Mouse (Mus musculus) ovary, adult 18-20 months (tissue): ENCODE data around the gene Igfbp2.

Experiments used
- DNase-seq: peaks from one replicate; pipeline ENCODE4 v3.0.0; 2022; ENCODE audit warnings: low spot score, mixed read lengths

Igfbp2 gene

DNA sequence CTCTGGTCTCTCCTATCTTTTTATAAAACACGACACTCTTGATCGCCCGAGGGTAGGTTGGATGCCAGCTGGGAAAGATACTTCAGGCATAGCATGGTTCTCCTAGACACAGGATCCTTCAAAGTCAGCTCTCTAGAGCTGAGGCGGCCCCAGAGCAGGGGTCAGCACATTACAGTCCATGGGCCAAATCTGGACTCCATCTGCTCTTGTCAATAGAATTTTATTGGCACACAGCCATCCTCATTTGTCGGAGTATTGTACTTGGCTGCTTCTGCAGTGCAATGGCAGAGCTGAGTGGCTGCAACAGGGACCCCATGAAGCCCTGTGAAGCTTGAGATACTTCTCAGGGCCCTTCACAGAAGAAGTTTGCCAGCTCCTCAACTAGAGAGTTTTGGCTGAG lies 9.1 kb upstream of the Igfbp2 start:
- no peak for DNase-seq

DNA sequence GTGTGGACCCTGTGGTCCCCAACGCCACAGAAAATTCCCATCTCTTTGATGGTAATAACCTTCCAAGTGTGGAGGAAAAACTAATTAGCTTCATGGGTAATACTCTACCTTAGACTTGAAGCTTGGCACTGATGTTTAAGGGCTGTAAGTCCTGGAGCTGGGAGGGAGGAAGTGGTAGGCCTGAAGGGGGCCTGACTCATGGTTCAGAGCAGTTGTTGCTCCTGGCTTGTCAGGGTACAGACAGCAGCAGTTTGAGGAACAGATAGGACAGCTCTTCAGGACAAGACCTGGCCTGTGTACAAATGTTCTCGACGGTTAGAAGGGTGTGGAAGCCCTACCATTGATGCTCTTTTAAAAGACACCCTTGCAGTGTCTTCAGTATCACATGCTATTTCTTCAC lies 8.7 kb upstream of the Igfbp2 start:
- DNase-seq: no peak

DNA sequence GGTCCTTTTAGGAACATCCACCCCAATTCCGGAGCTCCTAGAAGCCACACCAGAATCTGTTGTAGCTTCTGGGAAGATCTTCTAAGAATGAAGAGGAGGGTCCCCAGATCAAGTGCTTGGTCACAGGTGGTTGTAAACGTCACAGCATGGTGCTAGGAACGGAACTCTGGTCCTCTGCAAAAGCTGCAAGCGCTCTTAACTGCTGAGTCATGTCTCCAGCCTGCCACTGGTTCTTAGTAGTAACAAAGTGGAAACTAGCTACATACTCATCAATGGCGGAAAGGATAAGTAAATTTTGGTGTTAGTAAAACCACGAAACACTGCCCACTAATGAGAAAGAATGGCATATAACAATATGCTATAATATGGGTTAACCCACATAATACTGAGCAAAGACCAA lies 4.3 kb upstream of the Igfbp2 start:
- no peak for DNase-seq

DNA sequence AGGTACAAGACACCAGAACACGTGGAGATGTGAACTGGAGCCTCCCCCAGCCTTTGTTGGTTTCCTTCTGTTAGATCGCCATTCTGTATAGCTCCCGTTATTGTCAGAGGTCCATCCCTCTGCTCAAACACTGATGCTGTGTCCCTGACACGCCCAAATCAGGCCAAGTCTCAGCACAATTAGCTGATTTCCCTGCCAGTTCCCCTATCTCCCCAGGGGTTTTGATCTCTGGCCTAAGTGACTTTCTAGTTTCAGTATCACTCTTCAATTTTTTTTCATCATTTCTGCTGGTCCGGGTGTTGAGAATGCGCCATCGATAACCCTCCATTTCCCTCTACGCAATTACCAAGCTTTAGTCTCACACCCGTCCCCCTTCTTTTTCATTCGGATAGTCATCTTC lies 1.4 kb upstream of the Igfbp2 start:
- DNase-seq: no peak

DNA sequence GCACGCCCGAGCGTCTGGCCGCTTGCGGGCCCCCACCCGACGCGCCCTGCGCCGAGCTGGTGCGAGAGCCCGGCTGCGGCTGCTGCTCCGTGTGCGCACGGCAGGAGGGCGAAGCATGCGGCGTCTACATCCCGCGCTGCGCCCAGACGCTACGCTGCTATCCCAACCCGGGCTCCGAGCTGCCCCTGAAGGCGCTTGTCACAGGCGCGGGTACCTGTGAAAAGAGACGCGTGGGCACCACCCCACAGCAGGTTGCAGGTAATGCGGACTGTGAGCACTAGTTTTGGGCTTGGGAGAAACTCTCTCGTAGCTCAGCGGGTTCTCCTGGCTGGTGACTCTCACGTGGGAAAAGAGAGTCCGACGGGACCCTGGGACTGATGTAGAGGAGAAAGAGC lies 401 bp downstream of the Igfbp2 start:
- no peak for DNase-seq

DNA sequence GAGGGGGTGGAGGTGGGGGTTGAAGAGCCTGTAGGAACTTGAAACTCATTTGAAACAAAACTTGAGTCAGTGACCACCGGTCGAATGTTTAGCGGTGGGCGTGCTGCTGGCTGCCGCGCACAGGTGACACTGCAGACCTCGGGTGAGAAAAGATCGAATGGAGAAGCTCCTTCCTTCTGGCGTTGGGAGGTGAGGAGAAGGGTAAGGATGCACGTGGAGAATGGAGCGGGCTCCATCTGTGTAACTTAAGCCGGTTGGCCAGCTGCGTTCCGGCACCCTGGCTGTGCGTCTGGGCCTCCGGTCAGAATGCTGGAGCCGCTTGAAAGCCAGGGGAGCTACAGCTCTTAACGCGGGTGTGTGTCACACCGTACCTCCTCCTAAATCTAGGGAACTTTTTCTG lies 983 bp downstream of the Igfbp2 start:
- no peak for DNase-seq

DNA sequence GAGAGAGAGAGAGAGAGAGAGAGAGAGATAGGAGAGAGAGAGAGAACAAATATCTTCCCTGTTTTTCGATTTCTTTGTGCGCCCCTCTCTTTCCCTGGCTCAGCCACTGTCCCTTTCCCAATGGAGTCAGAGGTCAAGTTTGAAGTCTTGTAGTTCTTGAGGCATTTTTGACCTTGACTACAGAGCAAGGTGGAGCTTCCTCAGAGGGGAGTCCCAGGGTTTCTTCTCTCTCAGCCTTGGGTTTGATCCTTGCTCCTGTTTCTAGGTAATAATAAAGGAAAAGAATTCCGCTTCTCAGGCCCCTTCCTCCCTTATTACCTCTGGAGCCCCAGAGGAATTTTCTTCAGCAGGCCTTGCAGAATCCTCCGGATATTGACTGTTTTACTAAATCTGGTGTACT lies 1.6 kb downstream of the Igfbp2 start:
- no peak for DNase-seq

DNA sequence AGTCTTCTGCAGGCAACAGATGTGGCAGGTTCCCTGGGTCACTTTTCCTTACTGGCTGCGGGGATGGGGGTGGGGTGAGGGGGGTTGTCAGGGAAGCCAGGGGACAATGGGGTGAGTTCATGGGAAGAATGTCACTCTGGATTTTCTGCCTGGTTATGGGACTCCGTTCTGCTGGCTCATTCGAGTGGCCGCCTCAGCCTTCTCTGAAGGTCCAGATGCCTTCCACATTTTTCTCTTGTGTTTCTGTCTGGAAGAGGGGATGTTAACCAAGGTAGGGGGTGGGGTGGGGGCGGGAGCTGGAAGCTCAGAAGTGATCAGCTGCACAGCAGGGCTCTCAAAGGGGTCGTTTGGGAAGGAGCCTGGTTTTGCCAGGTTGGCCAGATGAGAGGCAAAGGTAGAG lies 2.1 kb downstream of the Igfbp2 start:
- no peak for DNase-seq

DNA sequence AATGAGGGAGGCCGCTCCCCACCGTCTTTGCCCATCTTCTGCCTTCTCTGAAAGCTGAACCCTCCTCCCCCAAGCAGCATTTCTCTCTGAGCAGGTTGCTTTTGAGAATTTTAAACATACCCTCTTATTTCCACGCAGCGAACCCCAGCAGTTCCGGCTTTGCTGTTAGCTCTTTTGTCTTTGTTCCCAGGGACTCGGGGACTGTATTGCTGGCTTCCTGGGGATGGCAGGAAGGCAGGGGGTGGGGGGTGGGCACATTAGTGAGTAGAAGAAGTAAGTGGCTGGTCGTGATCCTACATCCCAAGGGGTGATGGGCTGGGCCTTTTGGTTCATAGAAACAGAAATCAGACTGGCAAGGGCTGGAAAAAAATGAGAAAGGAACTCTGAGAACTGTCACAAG lies 2.6 kb downstream of the Igfbp2 start:
- DNase-seq: no peak

DNA sequence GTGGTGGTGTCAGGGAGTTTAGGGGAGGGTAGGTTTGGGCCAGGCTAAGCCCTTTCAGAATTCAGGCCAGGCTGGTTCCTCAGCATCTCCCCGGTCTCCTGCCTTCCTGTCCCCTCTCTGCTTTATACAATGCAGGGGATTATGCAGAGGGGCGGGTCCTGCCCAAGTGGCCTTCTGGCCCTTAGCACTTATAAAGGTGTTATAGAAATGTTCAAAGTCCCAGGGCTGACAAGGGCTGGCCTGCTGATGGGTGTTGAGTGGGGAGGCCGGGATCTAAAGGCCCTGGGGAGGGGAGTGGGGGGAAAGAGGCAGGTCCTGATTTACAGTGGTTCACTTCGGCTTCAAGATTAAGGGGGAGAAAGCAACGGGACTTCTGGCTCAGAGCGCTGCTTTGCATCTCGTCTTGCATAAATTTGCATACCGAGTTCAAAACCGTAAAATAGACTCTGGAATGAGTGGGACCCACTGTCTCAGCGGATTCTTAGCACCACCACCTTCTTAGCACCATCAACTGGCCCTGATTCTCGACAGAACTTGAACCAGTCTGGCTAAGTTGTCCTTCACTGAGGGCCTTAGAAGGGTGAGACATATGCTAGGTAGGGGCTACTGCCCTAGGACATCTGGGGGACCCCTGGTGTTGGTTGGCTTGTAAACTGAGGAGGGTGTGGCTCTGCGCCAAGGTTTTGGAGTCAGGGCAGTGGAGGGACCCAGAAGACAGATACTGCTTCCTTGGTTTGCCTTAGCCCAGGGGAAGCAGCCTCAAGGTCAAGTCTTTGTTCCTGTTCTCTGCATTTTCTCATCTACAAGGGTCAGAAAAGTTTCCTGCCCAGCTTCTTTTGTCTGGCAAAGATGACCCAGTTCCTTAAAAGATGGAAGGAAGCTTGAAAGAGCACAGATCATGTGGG lies 3.4 kb downstream of the Igfbp2 start:
- no peak for DNase-seq

DNA sequence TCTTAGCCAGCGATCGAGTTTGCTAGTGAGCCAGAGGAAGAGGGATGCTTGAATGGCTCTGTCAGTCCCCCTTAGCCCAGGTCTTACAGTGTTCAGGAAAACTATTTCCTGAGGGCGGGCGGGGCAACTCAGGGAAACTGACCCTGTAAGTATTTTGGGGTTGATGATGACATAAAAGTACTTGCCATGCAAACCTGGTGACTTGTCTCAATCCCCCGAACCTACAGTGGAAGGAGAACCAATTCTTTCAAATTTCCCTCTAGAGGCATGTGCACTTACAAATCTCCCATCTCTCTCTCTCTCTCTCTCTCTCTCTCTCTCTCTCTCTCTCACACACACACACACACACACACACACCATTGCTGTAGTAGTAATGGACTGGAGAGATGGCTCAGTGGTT lies 4.5 kb downstream of the Igfbp2 start:
- DNase-seq: no peak

DNA sequence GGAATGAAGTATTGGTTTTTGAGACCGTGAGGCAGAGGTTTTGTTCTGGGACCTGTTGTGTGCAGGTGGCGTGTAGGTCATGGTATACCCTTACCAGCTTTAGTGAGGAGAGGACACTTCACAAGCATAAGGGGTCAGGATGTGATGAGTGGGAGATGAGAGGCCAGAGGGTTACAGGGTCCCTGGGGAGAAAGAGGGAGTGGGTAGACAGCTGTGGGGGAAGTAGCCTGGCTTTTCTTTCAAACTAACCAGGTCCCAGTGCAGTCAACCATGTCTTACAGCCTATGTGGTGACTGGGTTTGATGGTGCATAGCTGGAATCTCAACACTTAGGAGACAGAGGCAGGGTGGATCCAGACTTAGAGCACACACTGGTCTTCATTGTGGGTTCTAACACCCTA lies 6.2 kb downstream of the Igfbp2 start:
- DNase-seq: no peak

DNA sequence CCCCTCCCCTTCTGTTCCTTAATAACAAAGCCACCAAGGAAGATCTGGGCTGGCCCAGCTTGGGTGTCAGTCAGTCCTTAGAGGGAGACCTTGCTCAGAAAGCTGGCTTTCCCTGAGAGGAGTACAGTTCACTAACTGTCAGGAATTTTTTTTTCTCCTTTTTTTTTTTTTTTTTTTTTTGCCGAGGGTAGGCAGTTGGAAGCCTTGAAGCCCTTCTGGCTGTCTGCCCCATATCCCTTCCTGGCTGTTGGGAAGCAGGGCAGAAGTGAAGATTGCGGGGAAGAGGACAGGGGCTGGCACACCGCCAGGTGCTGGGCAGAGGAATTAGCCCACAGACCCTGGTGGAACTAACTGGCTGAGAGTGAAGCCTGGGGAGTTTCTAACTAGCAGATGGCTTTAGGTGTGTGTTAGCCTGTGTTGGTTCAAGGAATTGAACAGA lies 8.4 kb downstream of the Igfbp2 start:
- DNase-seq: no peak

DNA sequence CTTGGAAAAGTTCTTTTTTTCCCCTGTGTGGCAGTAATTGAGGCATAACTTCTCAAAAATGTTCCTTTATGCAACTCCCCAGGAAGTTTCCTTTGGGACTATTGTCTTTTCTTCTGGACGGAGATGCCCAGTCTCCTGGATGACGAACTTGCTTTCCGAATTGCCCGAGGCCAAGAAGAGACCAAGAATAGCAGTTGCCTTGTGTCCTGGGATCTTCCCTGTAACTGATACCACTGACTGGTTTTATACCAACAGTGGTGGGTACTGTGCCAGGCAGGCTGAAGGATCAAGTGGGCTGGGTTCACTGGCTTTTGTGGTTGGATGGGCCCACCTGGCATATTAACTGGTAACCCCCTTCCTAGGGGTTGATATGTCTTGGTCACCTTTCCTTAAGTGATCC lies 9.3 kb downstream of the Igfbp2 start:
- no peak for DNase-seq

DNA sequence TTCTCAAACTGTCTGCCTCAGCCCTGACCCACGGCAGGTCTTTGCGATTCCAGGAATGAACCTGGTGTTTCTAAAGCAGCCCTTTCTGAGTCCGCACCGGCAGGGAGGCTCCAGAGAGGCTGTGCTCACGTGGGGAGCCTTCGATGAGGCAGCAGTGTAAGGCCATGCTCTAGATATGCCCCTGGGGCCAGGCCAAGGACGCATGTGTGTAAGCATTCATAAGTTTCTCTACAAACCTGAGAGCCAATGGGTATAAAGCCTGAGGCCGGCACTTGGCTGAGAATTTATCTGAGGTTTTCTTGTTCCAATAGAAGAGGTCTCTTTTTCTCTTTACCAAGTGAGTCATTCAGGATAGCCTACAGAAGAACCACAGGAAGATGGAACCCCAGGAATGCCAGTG lies 15.1 kb downstream of the Igfbp2 start:
- peak; percentile 48 for DNase-seq

DNA sequence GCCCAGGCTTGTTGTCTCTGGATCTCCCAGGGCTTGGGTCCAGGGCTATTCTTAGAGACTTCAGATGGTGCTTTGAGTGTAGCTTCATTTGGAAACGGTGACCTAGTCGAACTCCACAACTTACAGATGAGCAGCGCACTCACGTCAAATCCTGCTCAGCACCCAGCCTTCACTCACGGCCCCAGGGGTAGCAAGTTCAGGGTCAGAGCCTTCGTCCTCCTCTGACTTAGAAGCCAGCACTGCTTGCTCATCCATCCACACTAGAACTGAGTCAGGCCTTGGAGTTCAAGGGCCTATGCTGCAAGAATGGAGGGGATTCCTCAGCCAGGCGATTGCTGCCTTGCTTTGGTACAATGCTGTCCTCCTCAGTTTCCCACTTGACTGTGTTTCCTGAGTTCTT lies 15.5 kb downstream of the Igfbp2 start:
- no peak for DNase-seq

DNA sequence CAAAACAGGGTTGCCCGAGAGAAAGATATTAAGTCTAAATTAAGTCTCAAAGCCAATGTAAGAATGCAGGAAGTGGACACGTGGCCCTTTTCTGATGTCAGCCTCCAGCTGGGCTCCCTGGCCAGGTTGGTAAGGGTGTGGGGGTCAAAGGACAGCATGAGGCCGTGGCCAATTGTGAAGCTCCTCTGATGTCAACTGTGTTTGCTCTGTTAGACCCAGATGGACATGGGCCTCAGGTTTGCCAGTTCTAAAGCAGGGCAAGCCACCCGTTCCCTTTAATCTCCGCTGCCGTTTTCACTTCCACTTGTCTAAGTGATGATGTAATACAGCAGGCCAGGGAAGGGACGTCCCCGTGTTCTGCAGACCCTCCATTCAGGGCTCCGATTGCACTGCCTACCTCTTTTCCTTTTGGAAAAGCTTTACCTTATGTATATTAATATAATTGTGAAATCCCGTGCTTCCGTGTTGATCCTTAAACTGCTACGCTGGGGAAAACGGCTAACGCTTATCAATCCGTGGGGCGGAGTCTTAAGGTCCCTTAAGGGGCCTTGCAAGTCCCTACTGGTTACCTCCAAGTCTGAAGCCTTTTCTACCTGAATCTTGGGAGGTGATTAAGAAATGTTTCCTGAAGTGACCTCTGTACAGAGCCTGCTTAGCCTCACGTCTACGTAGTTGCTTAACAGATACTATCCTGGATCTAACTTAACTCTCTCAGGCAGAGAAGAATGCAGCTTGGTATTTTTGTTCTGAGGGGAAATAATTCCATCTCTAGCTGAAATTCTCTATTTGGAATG lies 18.6 kb downstream of the Igfbp2 start:
- no peak for DNase-seq

DNA sequence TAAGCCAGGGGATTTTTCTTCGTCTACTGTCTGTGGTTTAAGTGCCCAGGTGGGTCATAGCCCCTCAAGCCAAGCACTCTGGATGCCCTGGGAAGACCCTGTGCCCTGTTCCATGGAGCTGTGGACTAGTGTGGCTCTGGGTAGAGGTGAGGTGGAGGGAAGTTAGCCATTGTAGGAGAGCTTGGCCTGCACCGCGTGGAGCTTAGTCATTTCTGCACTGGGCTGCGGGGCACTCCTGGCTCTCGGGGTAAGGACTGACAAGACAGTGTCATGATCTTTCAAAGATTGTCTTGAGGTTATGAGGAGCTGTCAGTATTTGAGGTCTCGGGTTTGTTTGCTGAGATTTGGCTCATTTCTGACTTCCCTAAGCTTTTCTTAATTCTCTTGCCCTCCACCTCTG lies 20.4 kb downstream of the Igfbp2 start:
- no peak for DNase-seq

DNA sequence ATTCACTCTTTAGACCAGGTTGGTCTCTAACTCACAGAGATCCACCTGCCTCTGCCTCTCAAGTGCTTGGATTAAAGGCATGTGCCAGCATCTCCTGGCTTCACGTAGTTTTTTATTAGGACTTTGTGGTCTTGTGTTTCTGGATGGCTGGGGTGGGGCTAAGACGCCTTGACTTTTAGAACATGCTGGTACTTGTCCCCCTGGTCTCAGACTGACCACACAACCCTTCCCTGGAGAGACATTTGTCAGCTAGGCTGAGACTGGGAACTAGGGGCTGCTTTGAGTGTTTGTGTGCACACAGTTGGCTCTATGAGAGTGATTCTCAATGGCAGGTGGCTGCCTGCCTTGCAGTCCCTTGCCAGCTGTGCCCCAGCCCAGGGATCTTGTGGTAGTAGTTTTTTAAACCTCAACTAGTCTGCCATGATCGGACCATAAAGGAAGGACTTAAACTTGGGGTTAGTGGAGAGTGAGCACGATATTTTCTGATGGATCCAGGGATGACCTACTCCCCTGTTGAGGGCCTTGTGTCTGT lies 23.6 kb downstream of the Igfbp2 start:
- DNase-seq: no peak

DNA sequence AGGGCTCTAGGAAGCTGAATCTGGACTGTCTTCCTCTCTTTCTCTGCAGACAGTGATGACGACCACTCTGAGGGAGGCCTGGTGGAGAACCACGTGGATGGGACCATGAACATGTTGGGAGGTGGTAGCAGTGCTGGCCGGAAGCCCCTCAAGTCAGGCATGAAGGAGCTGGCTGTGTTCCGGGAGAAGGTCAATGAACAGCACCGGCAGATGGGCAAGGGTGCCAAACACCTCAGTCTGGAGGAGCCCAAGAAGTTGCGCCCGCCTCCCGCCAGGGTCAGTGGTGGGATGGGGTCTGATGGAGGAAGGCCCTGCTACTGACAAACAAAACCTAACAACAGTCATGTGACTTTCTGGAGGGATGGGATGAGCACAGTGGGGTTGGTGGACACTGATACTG lies 24.7 kb downstream of the Igfbp2 start:
- DNase-seq: no peak

DNA sequence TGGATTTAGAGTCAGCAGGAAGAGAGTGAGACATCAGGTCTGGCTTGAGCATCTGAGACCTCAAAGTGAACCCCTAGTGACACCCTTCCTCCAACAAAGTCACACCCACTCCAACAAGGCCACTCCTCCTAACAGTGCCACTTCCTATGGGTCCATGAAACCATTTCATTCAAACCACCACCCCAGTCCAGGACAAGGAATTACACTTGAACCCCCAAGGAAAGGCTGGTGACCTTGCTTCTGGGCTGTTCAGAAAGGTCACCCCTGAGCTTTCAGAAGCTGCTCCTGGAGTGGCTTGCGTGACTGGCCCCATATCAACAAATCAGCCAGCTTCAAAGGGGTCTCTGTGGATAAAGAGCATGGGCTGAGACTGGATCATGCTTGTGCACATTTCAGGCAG lies 29.5 kb downstream of the Igfbp2 start:
- DNase-seq: no peak

DNA sequence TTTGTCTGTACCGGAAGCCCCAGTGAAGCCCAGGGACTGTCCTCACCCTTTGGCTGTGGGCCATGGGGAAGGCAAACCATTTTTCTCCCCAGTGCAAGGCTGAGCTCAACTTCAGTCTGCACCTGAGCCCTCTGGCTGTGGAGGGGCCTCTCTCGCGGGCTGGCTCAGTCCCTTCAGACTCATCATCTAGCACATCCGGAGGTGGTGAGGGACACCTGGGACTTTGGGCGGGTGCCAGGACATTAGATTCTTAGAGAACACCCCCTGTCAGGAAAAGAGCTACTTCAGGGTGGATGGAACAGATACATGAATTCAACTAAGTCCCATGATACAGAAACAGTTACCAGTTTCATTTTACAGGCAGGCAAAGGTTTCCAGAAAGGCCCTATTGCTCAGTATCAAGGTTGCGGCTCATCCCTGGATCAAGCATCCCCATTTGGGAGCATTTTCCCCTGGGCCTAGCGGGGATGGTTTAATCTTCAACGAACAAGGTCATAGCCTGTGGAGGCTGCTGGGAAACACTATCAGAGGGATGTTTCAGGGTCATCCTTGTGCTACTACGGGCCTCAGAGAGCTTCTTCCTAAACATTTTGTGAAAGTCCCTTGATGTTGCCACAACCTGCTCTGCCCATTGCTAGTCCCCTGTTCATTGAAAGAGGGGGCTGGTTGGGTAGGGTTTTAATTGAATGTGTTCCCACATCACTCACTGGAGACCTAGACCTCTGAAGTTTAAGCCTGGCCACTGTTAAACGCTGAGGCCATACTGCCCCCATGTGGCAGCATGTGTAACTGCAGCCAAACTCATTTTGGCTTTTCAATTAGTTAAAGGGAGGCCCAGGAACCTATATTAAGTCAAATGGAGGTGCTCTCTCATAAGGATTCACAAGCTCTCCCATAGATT lies 30.3 kb downstream of the Igfbp2 start:
- DNase-seq: no peak
